Mouse (Mus musculus) stomach, postnatal 0 days (tissue): ENCODE measurements around the gene Fgf22.

Experiments
- CTCF ChIP-seq: IDR thresholded peaks from 2 replicates; pipeline ENCODE4 v1.5.1; 2016; ENCODE audit warnings: antibody characterized with exemption, low read depth, mild to moderate bottlenecking, moderate library complexity
- EP300 ChIP-seq: optimal IDR thresholded peaks from 2 replicates; pipeline ENCODE3; 2016; ENCODE audit warnings: antibody characterized with exemption

DNA sequence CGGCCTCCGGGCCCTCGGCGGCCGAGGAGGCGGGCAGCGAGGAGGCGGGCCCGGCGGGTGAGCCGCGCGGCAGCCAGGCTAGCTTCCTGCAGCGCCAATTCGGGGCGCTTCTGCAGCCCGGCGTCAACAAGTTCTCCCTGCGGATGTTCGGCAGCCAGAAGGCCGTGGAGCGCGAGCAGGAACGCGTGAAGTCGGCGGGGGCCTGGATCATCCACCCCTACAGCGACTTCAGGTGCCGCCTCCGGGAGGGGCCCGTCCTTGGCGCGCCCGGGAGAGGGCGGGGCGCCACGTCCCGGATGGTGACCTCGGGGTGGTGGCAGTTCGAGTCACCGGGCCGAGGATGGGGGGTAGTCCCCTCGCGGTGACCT, 37.9 kb upstream of the Fgf22 start:
- TF ChIP-seq CTCF = no peak
- no peak for TF ChIP-seq EP300
